Mouse (Mus musculus) C2C12 (cell line): ENCODE results near the gene Mrrf. TPM values are rescaled to one million over a fixed set of nuclear protein-coding genes. Genes with fewer than 3 reads are reported as not detected.

ENCODE experiments used
- H3K27me3 ChIP-seq: one replicate; pipeline ENCODE4 v1.6.1; 2011; ENCODE audit not compliant: control insufficient read depth, insufficient read depth, insufficient read length
- H3K36me3 ChIP-seq: one replicate; pipeline ENCODE4 v1.6.1; 2011; ENCODE audit not compliant: control insufficient read depth, insufficient read depth
- H3K4me3 ChIP-seq: one replicate; pipeline ENCODE4 v1.5.1; 2011; ENCODE audit warnings: mild to moderate bottlenecking, control low read depth; ENCODE audit not compliant: poor library complexity, insufficient read depth, severe bottlenecking
- H3K79me2 ChIP-seq: one replicate; pipeline ENCODE4 v1.6.1; 2011; ENCODE audit not compliant: control insufficient read depth, insufficient read depth
- H3K79me3 ChIP-seq: one replicate; pipeline ENCODE4 v1.6.1; 2011; ENCODE audit warnings: low read depth, control low read depth
- H3ac ChIP-seq: one replicate; pipeline ENCODE3; 2011; ENCODE audit warnings: low read depth; ENCODE audit not compliant: control insufficient read depth, insufficient read length
- CEBPB ChIP-seq: IDR thresholded peaks from one replicate; pipeline ENCODE4 v1.6.1; 2011; ENCODE audit warnings: low read depth, mild to moderate bottlenecking, control low read depth, moderate library complexity
- CTCF ChIP-seq: IDR thresholded peaks from one replicate; pipeline ENCODE4 v1.5.1; 2011; ENCODE audit not compliant: control insufficient read depth, insufficient read depth, insufficient read length
- FOSL1 ChIP-seq: IDR thresholded peaks from one replicate; pipeline ENCODE4 v1.8.0; 2011; ENCODE audit warnings: mild to moderate bottlenecking, low read length; ENCODE audit not compliant: poor library complexity, insufficient read depth, severe bottlenecking
- MAX ChIP-seq: IDR thresholded peaks from one replicate; pipeline ENCODE4 v1.6.1; 2011; ENCODE audit warnings: mild to moderate bottlenecking, control low read depth
- MYOD1 ChIP-seq: IDR thresholded peaks from one replicate; pipeline ENCODE4 v1.6.1; 2011; ENCODE audit warnings: low read depth; ENCODE audit not compliant: control insufficient read depth, insufficient read length
- MYOG ChIP-seq: IDR thresholded peaks from one replicate; pipeline ENCODE4 v1.6.1; 2011; ENCODE audit not compliant: control insufficient read depth, insufficient read length; ENCODE audit errors: extremely low read depth
- USF1 ChIP-seq: IDR thresholded peaks from one replicate; pipeline ENCODE4 v1.6.1; 2011; ENCODE audit warnings: low read depth, mild to moderate bottlenecking, control low read depth, moderate library complexity
- polyA plus RNA-seq: library from polyadenylated mRNA; unstranded; fragments of >200 nt; fragmentation: generic; extraction: Trizol; gene quantifications from one replicate; pipeline ENCODE4 v1.2.1, GENCODE M21; 2012; ENCODE audit warnings: missing spikeins

Mrrf gene
- polyA plus RNA-seq, 1 experiment, result 25.4 TPM

DNA sequence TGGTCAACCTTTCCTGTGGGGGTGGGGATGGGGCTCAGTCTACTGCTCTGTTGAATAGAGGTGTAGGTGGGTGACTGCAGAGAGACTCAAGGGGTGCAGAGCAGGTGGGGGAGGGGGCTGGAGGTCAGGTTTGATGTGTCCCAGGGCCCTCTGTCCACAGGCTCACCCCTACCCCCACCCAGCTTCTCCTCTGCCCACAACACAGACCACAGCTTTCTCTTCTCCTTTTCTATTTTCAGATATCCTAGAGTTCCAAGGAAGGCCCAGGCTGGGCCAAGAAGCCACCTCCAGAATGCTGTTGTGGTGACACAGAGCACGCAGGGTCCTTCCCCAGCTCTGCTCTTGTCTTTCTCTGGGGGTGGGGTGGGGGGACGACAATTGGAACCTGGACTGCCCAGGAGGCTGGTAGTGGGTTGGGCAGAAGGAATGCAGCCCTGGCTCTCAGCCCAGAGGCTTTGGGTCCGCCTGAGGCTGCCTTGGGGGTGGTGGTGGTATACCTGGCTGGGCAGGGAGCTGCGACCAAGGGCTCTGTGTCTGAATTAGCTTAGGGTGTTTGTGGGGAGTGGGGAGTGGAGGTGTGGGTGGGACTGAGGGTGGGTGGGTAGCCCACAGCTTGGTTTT, 80.9 kb downstream of the Mrrf start:
- H3K79me2 ChIP-seq, result no peaks in the 10 kb centered on the region

DNA sequence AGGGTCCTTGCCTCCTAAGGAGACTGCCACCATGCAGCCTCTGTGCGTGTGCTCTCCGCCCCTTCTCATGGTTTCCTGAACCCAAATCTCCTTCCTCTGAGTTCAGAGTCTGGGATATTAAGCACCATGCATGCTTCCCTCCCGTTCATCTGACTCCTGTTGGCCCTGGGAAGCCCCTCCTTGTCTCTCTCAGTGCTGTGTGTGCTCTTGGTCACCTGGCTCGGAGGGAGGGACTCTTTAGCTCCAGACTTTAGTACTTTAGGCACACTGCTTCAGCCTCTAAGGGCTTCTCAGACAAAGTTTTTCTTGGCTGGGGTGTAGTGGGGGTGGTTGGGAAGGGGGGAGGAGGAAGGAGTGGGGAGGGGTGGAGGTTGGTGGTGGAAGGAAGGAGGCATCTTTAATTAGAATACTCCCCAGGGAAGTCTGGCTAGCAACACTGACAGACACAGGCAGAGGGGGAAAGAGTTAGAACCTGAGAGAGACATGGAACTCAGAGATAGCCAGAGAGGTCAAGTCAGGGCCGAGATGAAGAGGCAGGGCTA, 81.6 kb downstream of the Mrrf start:
- TF ChIP-seq MYOD1 (no peak), MYOG (no peak), MAX (no peak), CEBPB (no peak), USF1 (no peak), FOSL1 (no peak), CTCF (no peak)
- Histone ChIP-seq H3K36me3 (no peaks in the 10 kb centered on the region), H3K79me2 (no peaks in the 10 kb centered on the region), H3K27me3 (no peaks in the 10 kb centered on the region), H3K4me3 (no peak overlapping the region), H3K79me3 (no peaks in the 10 kb centered on the region), H3ac (peak overlapping the region; percentile 34)

More for the DNA sequence above, 80.9 kb downstream of the Mrrf start:
- no peak for TF ChIP-seq CEBPB
- TF ChIP-seq MYOG, result no peak
- TF ChIP-seq USF1, result no peak
- TF ChIP-seq MAX, result no peak
- TF ChIP-seq CTCF, result no peak
- no peak for TF ChIP-seq FOSL1
- H3ac ChIP-seq, result peak overlapping the region; percentile 37
- no peaks in the 10 kb centered on the region for H3K36me3 ChIP-seq
- no peaks in the 10 kb centered on the region for H3K27me3 ChIP-seq
- peak overlapping the region; percentile 15 for H3K4me3 ChIP-seq
- no peaks in the 10 kb centered on the region for H3K79me3 ChIP-seq

DNA sequence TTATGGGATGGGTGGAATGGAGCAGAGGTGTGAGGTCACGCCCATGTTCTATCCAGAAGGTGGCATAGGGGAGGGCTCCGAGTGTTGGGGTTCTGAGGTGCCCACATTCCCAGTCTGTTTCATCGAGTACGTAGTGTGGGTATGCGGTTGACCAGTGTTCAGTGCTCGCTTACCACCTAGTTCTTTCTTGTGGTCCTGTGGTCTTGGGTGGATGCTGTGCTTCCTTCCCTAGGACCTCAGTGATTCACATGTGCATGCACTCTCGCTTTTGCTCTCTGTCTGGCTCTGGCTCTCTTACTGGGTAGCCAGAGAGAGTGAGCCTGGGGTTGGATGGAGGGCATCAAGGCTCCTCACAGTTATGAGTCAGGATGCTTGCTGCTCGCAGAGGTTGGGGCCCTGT, 83.9 kb downstream of the Mrrf start:
- Histone ChIP-seq H3K79me3 (no peaks in the 10 kb centered on the region), H3K36me3 (no peaks in the 10 kb centered on the region), H3K79me2 (no peaks in the 10 kb centered on the region), H3K4me3 (no peak overlapping the region), H3ac (no peak overlapping the region), H3K27me3 (no peaks in the 10 kb centered on the region)
- TF ChIP-seq FOSL1, result no peak
- TF ChIP-seq USF1, result no peak
- no peak for TF ChIP-seq MYOG
- TF ChIP-seq MAX, result no peak
- TF ChIP-seq CTCF, result no peak
- TF ChIP-seq CEBPB, result no peak
- TF ChIP-seq MYOD1, result no peak

GRCm38 (mm10) chr2:36220891-36221290, 84.7 kb downstream of the Mrrf start:
- H3ac ChIP-seq, result no peak overlapping the region
- H3K4me3 ChIP-seq, result no peak overlapping the region
- TF ChIP-seq MAX (no peak), MYOD1 (no peak), FOSL1 (no peak), CTCF (no peak), MYOG (no peak), USF1 (no peak), CEBPB (no peak)
- H3K79me2 ChIP-seq, result no peaks in the 10 kb centered on the region
- no peaks in the 10 kb centered on the region for H3K36me3 ChIP-seq
- no peaks in the 10 kb centered on the region for H3K79me3 ChIP-seq
- H3K27me3 ChIP-seq, result no peaks in the 10 kb centered on the region

GRCm38 (mm10) chr2:36222168-36222848, 86.1 kb downstream of the Mrrf start:
- no peaks in the 10 kb centered on the region for H3K79me2 ChIP-seq
- TF ChIP-seq MYOG (no peak), MYOD1 (peak; percentile 55), CEBPB (no peak), MAX (peak; percentile 38), CTCF (no peak), FOSL1 (peak; percentile 27), USF1 (no peak)
- no peaks in the 10 kb centered on the region for H3K36me3 ChIP-seq
- no peak overlapping the region for H3K4me3 ChIP-seq
- H3ac ChIP-seq, result peak overlapping the region; percentile 57
- no peaks in the 10 kb centered on the region for H3K27me3 ChIP-seq
- no peaks in the 10 kb centered on the region for H3K79me3 ChIP-seq
